Mouse (Mus musculus): ENCODE data around the gene Nup88. TPM values are rescaled to one million over a fixed set of nuclear protein-coding genes. Genes with fewer than 3 reads are reported as not detected.

Gene Nup88
- polyA plus RNA-seq, 1 experiment from 2014 or later = 180 TPM

DNA sequence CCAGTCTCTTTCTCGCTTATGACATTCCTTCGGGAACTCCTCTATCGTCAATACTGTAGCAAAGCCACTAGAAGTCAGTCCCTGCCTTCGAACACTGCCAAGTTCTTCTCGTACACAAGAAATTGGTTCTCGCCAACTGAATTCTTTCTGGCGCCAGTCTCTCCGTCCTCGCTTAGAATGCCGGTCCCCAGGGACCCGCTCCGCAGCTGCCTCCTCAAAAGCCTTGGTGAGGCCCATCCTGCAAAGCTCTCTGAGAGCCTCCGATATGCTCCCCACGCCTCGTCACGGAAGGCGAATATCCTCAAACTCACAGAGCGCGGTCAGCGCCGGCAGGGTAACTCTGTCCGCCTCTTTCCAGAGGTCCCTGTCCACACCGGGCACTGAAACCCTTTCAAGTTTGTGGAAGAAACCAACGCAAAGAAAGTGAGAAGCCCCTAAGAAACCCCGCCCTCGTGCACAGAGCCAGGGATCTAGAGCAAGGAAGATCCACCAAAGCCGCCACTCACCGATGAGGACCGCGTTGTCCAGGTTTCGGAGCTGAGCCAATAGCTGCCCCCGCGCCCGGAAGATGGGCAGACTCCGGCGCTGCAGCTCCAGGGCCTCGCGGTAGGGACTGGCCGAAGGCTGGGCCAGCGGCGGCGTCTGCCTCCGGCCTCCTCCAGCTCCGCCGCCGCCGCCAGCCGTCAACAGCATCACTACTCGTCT, 34.0 kb upstream of the Nup88 start:
- Histone ChIP-seq H3K36me3 (ENCODE audit: control insufficient read depth, insufficient read depth, low read length) (0 out of 2 replicates have a peak, but pooled peaks cover 7% of the 10 kb centered on the region), H3K4me1 (ENCODE audit: control insufficient read depth, insufficient read depth, low read length) (peaks cover 14% of the 10 kb centered on the region), H3K9ac (ENCODE audit: low read length) (peak overlapping the region; percentile 75), H3K27me3 (ENCODE audit: control insufficient read depth, insufficient read depth, low read length) (no peaks in the 10 kb centered on the region), H3K4me3 (ENCODE audit: low read depth, low read length) (peak overlapping the region; percentile 89), H3K9me3 (ENCODE audit: control insufficient read depth, low read length) (no peaks in the 10 kb centered on the region), H3K27ac (ENCODE audit: low read depth, low read length) (peak overlapping the region; percentile 9; the same call in 1 of the 2 replicates), H3K4me2 (peak overlapping the region; percentile 88)
- DNase-seq (ENCODE audit: low spot score, missing footprints) (peak; percentile 96), ATAC-seq (ENCODE audit: low FRiP score) (peak; percentile 90)
- under 1% methylated on average over 49 of the region's 49 CpGs for WGBS

DNA sequence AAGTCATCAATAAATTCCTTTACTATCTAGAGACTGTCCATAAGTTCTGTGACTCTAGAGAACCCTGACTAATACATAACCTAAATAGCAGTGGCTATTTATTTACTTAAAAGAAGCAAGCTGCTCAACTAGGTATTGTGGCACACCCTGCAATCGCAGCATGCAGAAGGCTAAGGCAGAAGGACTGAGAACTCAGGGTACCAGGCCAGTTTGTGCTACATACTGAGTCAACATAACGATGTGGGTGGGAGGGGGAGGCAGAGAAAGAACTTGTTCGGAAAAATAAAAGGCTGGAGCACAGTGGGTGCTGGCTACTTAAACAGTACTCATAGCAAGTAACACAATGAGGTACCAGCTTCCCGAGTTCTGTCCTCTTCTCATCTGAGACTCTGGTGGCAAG, 31.4 kb upstream of the Nup88 start:
- DNase-seq (ENCODE audit: low spot score, missing footprints) = no peak
- H3K27ac ChIP-seq (ENCODE audit: low read depth, low read length) = no peak overlapping the region
- WGBS = 91% methylated on average over 4 of the region's 4 CpGs
- ATAC-seq (ENCODE audit: low FRiP score) = no peak
- H3K9ac ChIP-seq (ENCODE audit: low read length) = no peak overlapping the region
- no peak overlapping the region for H3K4me3 ChIP-seq (ENCODE audit: low read depth, low read length)
- H3K4me2 ChIP-seq = no peak overlapping the region
- H3K4me1 ChIP-seq (ENCODE audit: control insufficient read depth, insufficient read depth, low read length) = peaks cover 14% of the 10 kb centered on the region
- no peaks in the 10 kb centered on the region for H3K27me3 ChIP-seq (ENCODE audit: control insufficient read depth, insufficient read depth, low read length)
- H3K9me3 ChIP-seq (ENCODE audit: control insufficient read depth, low read length) = no peaks in the 10 kb centered on the region
- H3K36me3 ChIP-seq (ENCODE audit: control insufficient read depth, insufficient read depth, low read length) = peaks cover 10% of the 10 kb centered on the region; the same call in 1 of the 2 replicates

DNA sequence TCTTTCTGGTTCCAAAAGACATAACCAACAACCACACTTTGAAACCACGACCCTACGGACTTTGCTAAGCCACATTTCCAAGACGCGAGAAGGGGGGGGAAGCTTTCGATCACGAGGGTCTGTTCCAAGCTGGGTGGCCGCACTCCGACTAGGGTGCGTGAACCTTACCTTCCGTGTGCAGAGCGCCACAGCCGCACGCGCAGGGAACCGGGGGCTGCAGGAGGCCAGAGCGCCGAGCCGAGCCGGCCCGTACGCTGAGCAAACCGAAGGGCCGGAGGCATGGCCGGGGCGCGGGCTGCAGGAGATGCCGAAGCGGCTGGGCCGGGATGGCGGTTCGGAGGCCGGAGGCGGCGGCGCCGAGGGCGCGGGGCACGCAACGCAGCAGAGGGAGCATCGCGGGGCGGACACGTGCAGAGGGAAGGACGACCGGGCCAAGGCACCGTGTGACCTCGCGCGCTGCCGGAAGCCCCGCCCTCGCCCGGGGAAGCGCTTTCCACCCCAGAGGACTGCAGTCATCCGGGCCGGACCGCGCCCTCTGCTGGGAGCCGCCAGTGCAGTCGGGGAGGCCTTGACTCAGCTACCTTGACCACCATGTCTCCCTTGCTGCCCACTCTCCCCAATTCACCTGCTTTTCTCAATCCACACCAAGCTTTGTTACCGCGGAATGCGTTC, 12.9 kb upstream of the Nup88 start, which contains the start of gene C1qbp:
Gene C1qbp, minus strand, starts transcription at position 470 of the 672 bp plus-strand sequence.
- Histone ChIP-seq H3K4me1 (ENCODE audit: control insufficient read depth, insufficient read depth, low read length) (peaks cover 8% of the 10 kb centered on the region), H3K27me3 (ENCODE audit: control insufficient read depth, insufficient read depth, low read length) (no peaks in the 10 kb centered on the region), H3K36me3 (ENCODE audit: control insufficient read depth, insufficient read depth, low read length) (peaks cover 32% of the 10 kb centered on the region), H3K9me3 (ENCODE audit: control insufficient read depth, low read length) (no peaks in the 10 kb centered on the region), H3K4me3 (ENCODE audit: low read depth, low read length) (peak within 1 kb of the TSS; percentile 99), H3K27ac (ENCODE audit: low read depth, low read length) (no peak within 1 kb of the TSS), H3K9ac (ENCODE audit: low read length) (peak within 1 kb of the TSS; percentile 90), H3K4me2 (peak within 1 kb of the TSS; percentile 67)
- WGBS = under 1% methylated on average over 62 of the region's 64 CpGs
- ATAC-seq (ENCODE audit: low FRiP score) (peak; percentile 97), DNase-seq (ENCODE audit: low spot score, missing footprints) (peak; percentile 100)

DNA sequence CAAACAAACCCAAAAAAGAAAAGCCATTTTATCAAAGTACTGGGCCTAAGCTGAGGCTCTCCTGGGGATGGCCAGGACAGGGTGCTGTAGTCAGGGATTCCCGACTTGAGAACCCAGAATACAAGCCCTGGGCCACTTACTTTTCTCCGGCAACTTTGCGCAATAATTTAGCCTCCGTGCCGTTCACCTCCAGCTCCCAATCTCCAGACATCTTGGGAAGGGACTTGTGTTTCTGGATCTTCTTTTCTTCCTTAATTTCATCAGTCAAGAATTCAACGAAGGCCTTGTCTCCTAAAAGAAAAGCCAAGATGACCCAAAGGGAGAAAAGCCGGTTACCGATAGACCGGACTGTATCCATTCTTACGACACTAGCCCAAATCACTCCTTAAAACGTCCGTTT, 12.3 kb upstream of the Nup88 start:
- Histone ChIP-seq H3K4me3 (ENCODE audit: low read depth, low read length) (peak overlapping the region; percentile 99), H3K27me3 (ENCODE audit: control insufficient read depth, insufficient read depth, low read length) (no peaks in the 10 kb centered on the region), H3K36me3 (ENCODE audit: control insufficient read depth, insufficient read depth, low read length) (peaks cover 38% of the 10 kb centered on the region), H3K9me3 (ENCODE audit: control insufficient read depth, low read length) (no peaks in the 10 kb centered on the region), H3K4me2 (peak overlapping the region; percentile 67), H3K9ac (ENCODE audit: low read length) (peak overlapping the region; percentile 90), H3K4me1 (ENCODE audit: control insufficient read depth, insufficient read depth, low read length) (peaks cover 8% of the 10 kb centered on the region), H3K27ac (ENCODE audit: low read depth, low read length) (no peak overlapping the region)
- no peak for ATAC-seq (ENCODE audit: low FRiP score)
- DNase-seq (ENCODE audit: low spot score, missing footprints) = peak; percentile 85
- 13% methylated on average over 12 of the region's 12 CpGs for WGBS

DNA sequence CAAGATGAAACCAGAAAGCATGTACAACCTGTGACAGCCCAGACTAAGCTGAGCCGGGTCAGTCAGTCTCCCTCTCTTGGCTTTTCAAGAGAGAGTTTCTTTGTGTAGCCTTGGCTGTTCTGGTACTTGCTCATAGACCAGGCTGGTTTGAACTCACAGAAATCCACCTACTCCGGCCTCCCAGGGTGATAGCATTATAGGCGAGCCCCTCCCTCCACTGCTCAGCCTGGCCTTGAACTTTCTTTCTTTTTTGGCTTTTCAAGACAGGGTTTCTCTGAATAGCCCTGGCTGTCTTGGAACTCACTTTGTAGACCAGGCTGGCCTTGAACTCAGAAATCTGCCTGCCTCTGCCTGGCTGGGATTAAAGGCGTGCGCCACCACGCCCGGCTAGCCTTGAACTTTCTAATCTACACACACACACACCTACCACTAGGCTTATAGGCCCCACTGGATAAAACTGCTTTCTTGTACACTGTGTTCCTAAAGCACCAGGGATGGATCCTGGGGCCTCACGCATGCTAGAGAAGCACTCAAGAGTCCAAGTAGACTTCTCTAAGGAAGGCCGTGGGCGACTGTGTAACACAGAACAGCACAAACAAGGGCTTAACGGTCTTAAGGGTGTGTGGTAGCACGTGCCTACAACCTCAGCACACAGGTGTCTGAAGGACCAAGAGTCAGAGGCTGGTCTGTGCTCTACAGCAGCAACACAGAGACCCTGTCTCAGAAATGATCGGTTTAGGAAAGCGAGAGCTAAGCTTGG, 11.2 kb upstream of the Nup88 start:
- peak; percentile 80 for DNase-seq (ENCODE audit: low spot score, missing footprints)
- Histone ChIP-seq H3K9ac (ENCODE audit: low read length) (no peak overlapping the region), H3K4me3 (ENCODE audit: low read depth, low read length) (no peak overlapping the region), H3K27me3 (ENCODE audit: control insufficient read depth, insufficient read depth, low read length) (no peaks in the 10 kb centered on the region), H3K9me3 (ENCODE audit: control insufficient read depth, low read length) (no peaks in the 10 kb centered on the region), H3K4me2 (peak overlapping the region; percentile 67; the same call in 1 of the 2 replicates), H3K27ac (ENCODE audit: low read depth, low read length) (no peak overlapping the region), H3K36me3 (ENCODE audit: control insufficient read depth, insufficient read depth, low read length) (peaks cover 33% of the 10 kb centered on the region), H3K4me1 (ENCODE audit: control insufficient read depth, insufficient read depth, low read length) (peaks cover 8% of the 10 kb centered on the region)
- WGBS = 93% methylated on average over 14 of the region's 14 CpGs
- no peak for ATAC-seq (ENCODE audit: low FRiP score)

DNA sequence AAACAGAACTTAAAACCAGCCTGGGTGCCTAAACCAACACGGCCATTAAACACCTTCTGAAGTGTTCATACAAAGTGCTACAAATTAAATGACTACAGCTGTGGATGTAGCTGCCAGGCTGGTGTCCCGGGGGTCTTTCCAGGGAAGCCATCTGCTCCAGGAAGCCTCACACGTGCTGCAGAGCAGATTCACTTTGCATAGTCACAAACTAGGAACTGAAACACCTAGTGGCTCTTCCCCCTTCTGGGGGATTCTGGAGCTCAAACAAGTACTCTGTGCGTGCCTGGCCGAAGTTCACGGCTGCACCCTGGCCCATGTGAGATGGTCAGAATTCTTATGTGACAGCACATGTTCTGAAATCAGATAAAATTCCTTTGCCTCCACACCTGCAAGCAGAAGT, 10.5 kb upstream of the Nup88 start:
- H3K9me3 ChIP-seq (ENCODE audit: control insufficient read depth, low read length) = no peaks in the 10 kb centered on the region
- WGBS = 90% methylated on average over 6 of the region's 6 CpGs
- no peak for DNase-seq (ENCODE audit: low spot score, missing footprints)
- no peak overlapping the region for H3K27ac ChIP-seq (ENCODE audit: low read depth, low read length)
- no peak overlapping the region for H3K4me3 ChIP-seq (ENCODE audit: low read depth, low read length)
- H3K4me2 ChIP-seq = no peak overlapping the region
- ATAC-seq (ENCODE audit: low FRiP score) = no peak
- peaks cover 8% of the 10 kb centered on the region for H3K4me1 ChIP-seq (ENCODE audit: control insufficient read depth, insufficient read depth, low read length)
- H3K9ac ChIP-seq (ENCODE audit: low read length) = no peak overlapping the region
- peaks cover 27% of the 10 kb centered on the region for H3K36me3 ChIP-seq (ENCODE audit: control insufficient read depth, insufficient read depth, low read length)
- no peaks in the 10 kb centered on the region for H3K27me3 ChIP-seq (ENCODE audit: control insufficient read depth, insufficient read depth, low read length)

DNA sequence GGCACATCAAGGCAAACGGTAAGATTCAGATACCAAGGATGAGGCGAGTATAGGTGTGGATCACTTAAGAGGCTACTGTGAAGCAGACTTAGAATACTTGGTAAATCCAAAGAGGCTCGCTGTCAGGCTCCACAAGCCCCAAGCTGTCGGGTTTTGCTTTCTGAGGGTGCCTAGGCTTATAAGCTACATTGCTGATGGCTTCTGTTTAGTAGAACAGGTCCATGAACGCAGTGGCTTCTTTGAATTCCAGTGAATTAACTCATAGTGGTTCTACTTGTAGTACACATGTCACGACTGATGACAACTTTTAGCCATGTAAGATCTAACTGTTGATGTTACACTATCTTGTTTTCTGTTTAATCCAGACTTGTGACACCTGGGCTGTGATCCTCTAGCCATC, 7.5 kb upstream of the Nup88 start:
- no peak for ATAC-seq (ENCODE audit: low FRiP score)
- 88% methylated on average over 6 of the region's 6 CpGs for WGBS
- DNase-seq (ENCODE audit: low spot score, missing footprints) = no peak
- no peaks in the 10 kb centered on the region for H3K27me3 ChIP-seq (ENCODE audit: control insufficient read depth, insufficient read depth, low read length)
- peaks cover 8% of the 10 kb centered on the region for H3K4me1 ChIP-seq (ENCODE audit: control insufficient read depth, insufficient read depth, low read length)
- peaks cover 32% of the 10 kb centered on the region for H3K36me3 ChIP-seq (ENCODE audit: control insufficient read depth, insufficient read depth, low read length)
- H3K9ac ChIP-seq (ENCODE audit: low read length) = no peak overlapping the region
- no peak overlapping the region for H3K27ac ChIP-seq (ENCODE audit: low read depth, low read length)
- no peak overlapping the region for H3K4me2 ChIP-seq
- no peak overlapping the region for H3K4me3 ChIP-seq (ENCODE audit: low read depth, low read length)
- no peaks in the 10 kb centered on the region for H3K9me3 ChIP-seq (ENCODE audit: control insufficient read depth, low read length)

DNA sequence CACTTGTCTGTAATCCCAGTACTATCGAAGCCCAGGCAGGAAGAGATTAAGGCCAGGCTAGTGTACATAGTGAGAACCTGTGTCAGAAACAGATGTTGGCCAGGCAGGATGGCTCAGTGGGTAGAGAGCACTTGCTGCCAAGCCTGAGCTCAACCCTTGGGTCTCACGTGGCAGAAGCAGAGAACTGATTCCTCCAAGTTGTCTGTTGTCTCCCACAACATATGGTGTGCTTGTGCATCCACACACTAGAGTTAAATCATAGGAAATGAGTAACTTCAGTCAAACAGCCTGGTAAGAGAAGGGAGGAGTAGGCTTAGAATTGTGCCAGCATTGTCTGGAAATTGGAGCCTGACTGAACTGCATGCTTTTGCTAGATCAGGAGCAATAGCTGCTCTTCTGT, 5.4 kb upstream of the Nup88 start:
- H3K36me3 ChIP-seq (ENCODE audit: control insufficient read depth, insufficient read depth, low read length) = peaks cover 25% of the 10 kb centered on the region
- 74% methylated on average over 2 of the region's 2 CpGs for WGBS
- ATAC-seq (ENCODE audit: low FRiP score) = no peak

DNA sequence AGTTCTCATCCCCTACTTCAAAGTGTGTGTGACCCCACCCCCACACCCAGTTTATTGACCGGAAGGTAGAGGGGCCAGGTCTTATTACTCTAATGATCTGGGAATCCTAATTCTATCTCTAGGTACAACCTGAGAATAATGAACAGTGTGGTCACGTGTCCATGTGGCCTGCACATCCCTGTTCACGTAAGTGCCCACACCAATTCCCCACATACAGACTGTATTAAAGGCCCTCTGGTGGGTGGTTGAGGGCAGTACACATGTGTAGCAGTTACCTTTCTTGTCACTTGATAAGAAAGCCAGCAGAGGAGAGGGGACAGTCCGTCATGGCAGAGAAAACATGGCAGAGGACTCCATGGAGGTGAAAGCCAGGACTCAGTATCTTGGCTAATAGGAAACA, 4.2 kb upstream of the Nup88 start:
- peaks cover 25% of the 10 kb centered on the region for H3K36me3 ChIP-seq (ENCODE audit: control insufficient read depth, insufficient read depth, low read length)
- no peaks in the 10 kb centered on the region for H3K4me1 ChIP-seq (ENCODE audit: control insufficient read depth, insufficient read depth, low read length)
- no peak overlapping the region for H3K27ac ChIP-seq (ENCODE audit: low read depth, low read length)
- ATAC-seq (ENCODE audit: low FRiP score) (no peak), DNase-seq (ENCODE audit: low spot score, missing footprints) (no peak)
- no peak overlapping the region for H3K9ac ChIP-seq (ENCODE audit: low read length)
- no peaks in the 10 kb centered on the region for H3K9me3 ChIP-seq (ENCODE audit: control insufficient read depth, low read length)
- no peaks in the 10 kb centered on the region for H3K27me3 ChIP-seq (ENCODE audit: control insufficient read depth, insufficient read depth, low read length)
- no peak overlapping the region for H3K4me3 ChIP-seq (ENCODE audit: low read depth, low read length)
- 84% methylated on average over 4 of the region's 4 CpGs for WGBS
- H3K4me2 ChIP-seq = no peak overlapping the region

More for the DNA sequence above, 5.4 kb upstream of the Nup88 start:
- Histone ChIP-seq H3K27me3 (ENCODE audit: control insufficient read depth, insufficient read depth, low read length) (no peaks in the 10 kb centered on the region), H3K27ac (ENCODE audit: low read depth, low read length) (no peak overlapping the region), H3K4me2 (no peak overlapping the region), H3K9me3 (ENCODE audit: control insufficient read depth, low read length) (no peaks in the 10 kb centered on the region), H3K4me1 (ENCODE audit: control insufficient read depth, insufficient read depth, low read length) (no peaks in the 10 kb centered on the region), H3K9ac (ENCODE audit: low read length) (no peak overlapping the region), H3K4me3 (ENCODE audit: low read depth, low read length) (no peak overlapping the region)
- DNase-seq (ENCODE audit: low spot score, missing footprints) = no peak
